Mouse (Mus musculus): Measurements from ENCODE around the gene Ptf1a.

DNA sequence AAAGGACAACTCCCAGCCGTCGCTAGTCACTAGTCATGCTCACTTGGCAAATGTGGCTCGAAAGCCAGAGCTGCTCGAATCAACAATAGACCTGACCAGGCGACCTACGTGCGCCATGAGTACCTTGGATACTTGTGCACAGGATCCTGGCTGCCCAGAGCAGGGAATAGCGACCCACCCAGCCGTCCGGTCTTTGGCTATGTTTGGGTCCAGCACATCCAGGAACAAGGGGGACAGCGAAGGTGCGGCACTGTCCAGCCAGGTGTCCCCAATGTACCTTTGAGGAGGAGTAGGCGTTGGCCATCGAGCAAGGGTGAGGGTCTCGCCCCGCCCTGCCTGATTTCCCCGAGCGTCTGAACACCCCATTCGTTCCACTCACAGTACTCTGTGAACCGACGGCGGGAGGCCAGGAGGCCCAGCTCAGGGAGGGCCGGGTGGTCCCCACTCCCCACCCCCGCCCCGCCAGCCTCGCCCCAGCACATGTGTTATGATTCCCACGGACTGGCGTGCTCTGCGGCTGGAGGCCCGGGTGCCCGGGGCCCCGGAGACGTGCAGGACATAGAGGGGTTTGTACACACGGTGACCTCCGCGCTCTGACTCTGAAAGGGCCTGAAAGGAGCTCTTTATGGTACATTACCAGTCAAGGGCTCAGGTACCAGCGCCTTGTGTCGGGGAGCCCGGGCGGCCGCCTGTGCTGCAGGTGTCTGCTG lies 13.7 kb upstream of the Ptf1a start:
- no peak for TF ChIP-seq CTCF (IDR thresholded peaks at IDR 0.05; ENCODE audit: extremely low read depth, insufficient read depth, low read length)
- no peak for TF ChIP-seq POLR2A (IDR thresholded peaks at IDR 0.05; ENCODE audit: extremely low read depth, insufficient read depth, low read length)

Data from cortical plate, adult 2 months (tissue).